Mouse (Mus musculus) lung, embryonic 15.5 days (tissue): ENCODE results near the gene Idh2. TPM values are rescaled to one million over a fixed set of nuclear protein-coding genes. Genes with fewer than 3 reads are reported as not detected.
A peak's percentile ranks its signal among the peaks of the same experiment; 100 is the strongest.
"Not testable (repeated sequence)": the region's sequence is repeated elsewhere in the genome, so short reads cannot be mapped to it uniquely, and the experiment has no call there.

ENCODE experiments used
- ATAC-seq: fragments of 200-750 bp; cut with Nextera tagmentation; 2 replicates; pipeline ENCODE4 v1.8.0; 2017; ENCODE audit warnings: moderate number of reproducible peaks, borderline replicate concordance; ENCODE audit not compliant: low FRiP score, low TSS enrichment; ENCODE audit errors: extremely low read depth
- H3K27ac ChIP-seq: fragments of 300-500 bp; sonication (generic); 2 replicates; pipeline ENCODE4 v1.5.1; 2015; ENCODE audit warnings: moderate library complexity, mild to moderate bottlenecking, inconsistent platforms
- H3K27me3 ChIP-seq: fragments of 300-500 bp; sonication (generic); 2 replicates; pipeline ENCODE4 v1.6.1; 2015; ENCODE audit warnings: inconsistent platforms
- H3K36me3 ChIP-seq: fragments of 300-500 bp; sonication (generic); 2 replicates; pipeline ENCODE4 v1.6.1; 2015; ENCODE audit warnings: inconsistent platforms
- H3K4me1 ChIP-seq: fragments of 300-500 bp; sonication (generic); 2 replicates; pipeline ENCODE4 v1.6.1; 2015; ENCODE audit warnings: inconsistent platforms
- H3K4me2 ChIP-seq: fragments of 300-500 bp; sonication (generic); 2 replicates; pipeline ENCODE4 v1.6.1; 2015; ENCODE audit warnings: inconsistent platforms, mild to moderate bottlenecking, moderate library complexity
- H3K4me3 ChIP-seq: fragments of 300-500 bp; sonication (generic); 2 replicates; pipeline ENCODE4 v1.5.1; 2015; ENCODE audit warnings: mild to moderate bottlenecking, inconsistent platforms
- H3K9ac ChIP-seq: fragments of 300-500 bp; sonication (generic); 2 replicates; pipeline ENCODE4 v1.6.1; 2015; ENCODE audit warnings: inconsistent platforms
- H3K9me3 ChIP-seq: fragments of 300-500 bp; sonication (generic); 2 replicates; pipeline ENCODE4 v1.6.1; 2016; ENCODE audit warnings: inconsistent platforms
- WGBS: fragments of 180-500 bp; shearing (Covaris S2); methylation state at CpG from one replicate; pipeline ENCODE4 v1.1.7; 2015; 5-methylcytosine and 5-hydroxymethylcytosine counted together
- polyA plus RNA-seq: library from polyadenylated mRNA; unstranded; fragments of >200 nt; fragmentation: Nextera tagmentation; extraction: Ambion mirVana; gene quantifications from 2 replicates; pipeline ENCODE4 v1.2.1, GENCODE M21; 2015

Gene Idh2
- polyA plus RNA-seq, 1 experiment from 2014 or later = 692 TPM

- no peak overlapping the region for H3K9ac ChIP-seq
- H3K4me2 ChIP-seq = no peak overlapping the region
- H3K27me3 ChIP-seq = no peaks in the 10 kb centered on the region
- no peak overlapping the region for H3K4me3 ChIP-seq
- H3K4me1 ChIP-seq = peaks cover 80% of the 10 kb centered on the region
- ATAC-seq = no peak
- WGBS = 79% methylated on average over 9 of the region's 9 CpGs
- no peaks in the 10 kb centered on the region for H3K9me3 ChIP-seq
- no peaks in the 10 kb centered on the region for H3K36me3 ChIP-seq
- no peak overlapping the region for H3K27ac ChIP-seq
These were observed 62.0 kb downstream of the Idh2 start for GRCm38 (mm10) chr7:80053147-80053546.

GRCm38 (mm10) chr7:80052261-80052660 is 62.9 kb downstream of the Idh2 start:
- H3K4me1 ChIP-seq = peaks cover 79% of the 10 kb centered on the region
- H3K9ac ChIP-seq = no peak overlapping the region
- H3K27me3 ChIP-seq = no peaks in the 10 kb centered on the region
- H3K36me3 ChIP-seq = no peaks in the 10 kb centered on the region
- H3K9me3 ChIP-seq = no peaks in the 10 kb centered on the region
- H3K4me3 ChIP-seq = no peak overlapping the region
- peak overlapping the region; percentile 56 for H3K27ac ChIP-seq
- peak; percentile 58; the same call in 1 of the 2 replicates for ATAC-seq
- H3K4me2 ChIP-seq = peak overlapping the region; percentile 25
- 6% methylated on average over 11 of the region's 11 CpGs for WGBS

- H3K27ac ChIP-seq = peak overlapping the region; percentile 56
These were observed 63.4 kb downstream of the Idh2 start for GRCm38 (mm10) chr7:80051835-80052234.

GRCm38 (mm10) chr7:80050382-80050781 is 64.8 kb downstream of the Idh2 start:
- not testable (repeated sequence) for H3K9ac ChIP-seq, H3K27ac ChIP-seq, H3K36me3 ChIP-seq, H3K4me3 ChIP-seq, H3K4me2 ChIP-seq, H3K27me3 ChIP-seq, ATAC-seq, H3K9me3 ChIP-seq
- WGBS = 86% methylated on average over 1 of the region's 1 CpGs
- H3K4me1 ChIP-seq = peaks cover 66% of the 10 kb centered on the region

More at GRCm38 (mm10) chr7:80051835-80052234, 63.4 kb downstream of the Idh2 start:
- ATAC-seq = no peak
- no peak overlapping the region for H3K4me3 ChIP-seq
- H3K36me3 ChIP-seq = no peaks in the 10 kb centered on the region
- H3K9ac ChIP-seq = no peak overlapping the region
- H3K4me1 ChIP-seq = peaks cover 76% of the 10 kb centered on the region
- no peaks in the 10 kb centered on the region for H3K9me3 ChIP-seq
- 28% methylated on average over 6 of the region's 6 CpGs for WGBS
- peak overlapping the region; percentile 25; the same call in 1 of the 2 replicates for H3K4me2 ChIP-seq
- no peaks in the 10 kb centered on the region for H3K27me3 ChIP-seq

GRCm38 (mm10) chr7:80049746-80050145 is 65.4 kb downstream of the Idh2 start:
- Histone ChIP-seq H3K4me2 (no peak overlapping the region), H3K27ac (no peak overlapping the region), H3K9me3 (no peaks in the 10 kb centered on the region), H3K4me3 (no peak overlapping the region), H3K4me1 (peaks cover 70% of the 10 kb centered on the region), H3K9ac (no peak overlapping the region), H3K36me3 (no peaks in the 10 kb centered on the region), H3K27me3 (no peaks in the 10 kb centered on the region)
- no peak for ATAC-seq
- 43% methylated on average over 2 of the region's 2 CpGs for WGBS

GRCm38 (mm10) chr7:80047041-80047440 is 68.2 kb downstream of the Idh2 start:
- no peak overlapping the region for H3K27ac ChIP-seq
- no peak overlapping the region for H3K9ac ChIP-seq
- H3K4me3 ChIP-seq = no peak overlapping the region
- no peak for ATAC-seq
- peaks cover 61% of the 10 kb centered on the region for H3K4me1 ChIP-seq
- H3K4me2 ChIP-seq = no peak overlapping the region
- no peaks in the 10 kb centered on the region for H3K36me3 ChIP-seq
- 69% methylated on average over 4 of the region's 4 CpGs for WGBS
- H3K9me3 ChIP-seq = no peaks in the 10 kb centered on the region
- H3K27me3 ChIP-seq = no peaks in the 10 kb centered on the region

Other genes starting within 250 kb of the Idh2 start
- gene Ap3s2, start 194.7 kb downstream of the Idh2 start, polyA plus RNA-seq = 27.8 TPM in 2 replicates
- 30.1 and 30.5 TPM in 2 replicates for gene Arpin, start 180.0 kb downstream of the Idh2 start, polyA plus RNA-seq
- gene Zfp710, start 90.6 kb downstream of the Idh2 start, polyA plus RNA-seq = 15.5 and 17.6 TPM in 2 replicates
- gene Sema4b, start 71.4 kb upstream of the Idh2 start, polyA plus RNA-seq = 13.7 and 14.9 TPM in 2 replicates
- gene Cib1, start 117.4 kb upstream of the Idh2 start, polyA plus RNA-seq = 79.1 and 90.8 TPM in 2 replicates
- gene Gdpgp1, start 117.5 kb upstream of the Idh2 start, polyA plus RNA-seq = 3.0 and 4.0 TPM in 2 replicates
- gene Ttll13, start 131.0 kb upstream of the Idh2 start, polyA plus RNA-seq = 0.73 and 0.93 TPM in 2 replicates
- gene Ngrn, start 145.8 kb upstream of the Idh2 start, polyA plus RNA-seq = 44.6 and 45.7 TPM in 2 replicates
- 9.5 and 11.1 TPM in 2 replicates for gene Vps33b, start 154.3 kb upstream of the Idh2 start, polyA plus RNA-seq
- gene Prc1, start 179.1 kb upstream of the Idh2 start, polyA plus RNA-seq = 170 and 177 TPM in 2 replicates
- 6.6 and 10.2 TPM in 2 replicates for gene Rccd1, start 209.1 kb upstream of the Idh2 start, polyA plus RNA-seq
- 36.8 and 42.2 TPM in 2 replicates for gene Unc45a, start 225.6 kb upstream of the Idh2 start, polyA plus RNA-seq
- 19.6 and 21.2 TPM in 2 replicates for gene Hddc3, start 227.7 kb upstream of the Idh2 start, polyA plus RNA-seq